Mouse (Mus musculus) testis, postnatal 14 days (tissue): ENCODE measurements at regions not wholly inside any gene's neighbourhood (a gene's known extent, or its start where the extent isn't known, plus 50 kb on each side); places are given as distances from the start of the nearest gene placed in this dataset.
A peak's percentile ranks its signal among the peaks of the same experiment; 100 is the strongest.

Experiments used
- DNase-seq: peaks from one replicate; pipeline ENCODE4 v3.0.0; 2021; ENCODE audit warnings: low spot score

- no peak for DNase-seq
These were observed 294.7 kb upstream of the Usp25 start for GRCm38 (mm10) chr16:76718809-76719208.

DNA sequence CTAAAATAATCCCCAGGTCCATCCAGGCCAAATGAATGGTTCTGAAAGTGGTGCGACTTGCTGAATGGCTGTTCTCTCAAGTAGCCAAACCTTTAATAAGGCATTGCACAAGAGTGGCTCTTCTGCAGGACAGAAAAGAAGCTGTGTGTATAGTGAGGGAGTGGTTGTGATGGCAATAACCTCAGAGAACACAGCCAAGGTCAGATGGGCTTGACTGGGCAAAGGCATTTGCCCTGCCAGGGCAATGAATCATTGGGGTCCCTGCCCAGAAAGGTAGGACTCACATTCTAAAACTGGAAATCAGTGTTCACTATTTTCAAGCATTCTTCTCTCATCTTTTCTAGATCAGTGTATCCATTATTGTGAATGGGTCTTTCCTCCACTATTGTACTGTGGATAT, 295.4 kb upstream of the Usp25 start:
- no peak for DNase-seq

DNA sequence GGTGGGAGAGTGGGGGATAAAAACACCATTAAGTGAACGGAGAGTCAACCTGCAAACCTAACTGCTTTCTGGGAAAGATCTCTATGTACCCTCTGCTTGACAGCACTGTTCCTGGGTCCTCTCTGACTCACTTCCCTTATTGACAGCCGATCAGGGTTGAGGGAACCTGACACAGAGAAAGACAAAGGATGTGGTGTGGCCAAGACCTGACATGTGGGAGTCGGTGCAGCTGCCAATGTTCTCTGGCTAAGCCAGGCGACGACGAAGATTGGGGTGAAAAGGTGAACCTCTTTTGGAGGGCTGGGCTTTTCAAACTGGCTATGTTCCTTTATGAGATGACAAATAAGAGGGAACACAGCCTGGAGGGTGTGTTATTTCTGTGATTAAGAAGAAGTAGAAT, 318.6 kb upstream of the Usp25 start:
- DNase-seq: peak; percentile 6

DNA sequence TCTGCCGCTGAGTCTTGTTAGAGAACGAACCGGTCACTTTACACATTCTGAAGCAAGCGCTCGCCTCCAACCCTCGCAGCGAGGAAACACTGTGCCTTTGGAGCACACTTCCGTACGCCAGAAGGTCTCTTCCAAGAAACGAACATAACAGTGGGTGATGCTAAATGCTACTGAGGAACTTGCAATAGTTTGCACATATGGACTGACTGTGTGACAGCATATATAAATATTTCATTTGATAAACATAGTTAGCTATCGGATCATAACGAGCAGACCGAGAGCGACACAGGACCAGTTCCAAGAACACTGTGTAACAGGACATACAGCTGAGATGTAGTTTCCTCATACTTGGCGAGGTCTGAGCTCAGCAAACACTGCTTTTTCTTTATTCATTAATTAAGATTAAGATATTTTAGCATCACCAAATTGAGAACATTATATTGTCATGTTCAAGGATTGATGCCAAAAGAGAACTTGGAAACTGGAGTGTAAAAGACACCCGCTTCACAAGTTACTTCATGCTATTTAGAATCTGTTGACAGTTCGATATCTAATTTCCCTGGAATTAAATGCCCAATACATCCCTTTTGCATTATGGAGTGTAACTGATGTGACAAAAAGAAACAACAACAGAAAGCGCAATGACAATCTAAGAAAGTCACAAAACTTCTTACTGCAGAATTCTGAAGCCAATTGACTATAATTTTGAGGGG, 314.3 kb upstream of the Nrip1 start:
- peak; percentile 17 for DNase-seq

DNA sequence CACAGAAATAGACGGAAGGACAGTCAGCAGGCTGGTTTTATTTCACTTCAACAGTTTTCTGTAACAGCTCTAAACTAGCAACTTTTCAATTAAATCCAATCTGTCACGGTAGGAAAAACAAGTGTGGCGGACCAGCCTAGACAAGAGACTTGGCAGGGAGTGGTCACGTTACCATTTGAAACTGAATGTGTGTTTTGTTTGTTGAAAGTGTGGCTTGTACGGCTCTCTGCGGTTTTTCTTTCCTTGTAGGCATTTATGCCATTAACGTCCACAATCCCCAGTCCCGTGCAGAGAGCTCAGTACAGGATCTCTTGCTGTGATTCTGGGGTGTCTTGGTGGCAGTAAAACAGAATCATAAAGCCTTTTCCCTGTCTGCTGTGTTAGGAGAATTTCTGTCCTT, 311.9 kb upstream of the Nrip1 start:
- no peak for DNase-seq

- DNase-seq: no peak
These were observed 306.7 kb upstream of the Nrip1 start for GRCm38 (mm10) chr16:76680061-76680911.

DNA sequence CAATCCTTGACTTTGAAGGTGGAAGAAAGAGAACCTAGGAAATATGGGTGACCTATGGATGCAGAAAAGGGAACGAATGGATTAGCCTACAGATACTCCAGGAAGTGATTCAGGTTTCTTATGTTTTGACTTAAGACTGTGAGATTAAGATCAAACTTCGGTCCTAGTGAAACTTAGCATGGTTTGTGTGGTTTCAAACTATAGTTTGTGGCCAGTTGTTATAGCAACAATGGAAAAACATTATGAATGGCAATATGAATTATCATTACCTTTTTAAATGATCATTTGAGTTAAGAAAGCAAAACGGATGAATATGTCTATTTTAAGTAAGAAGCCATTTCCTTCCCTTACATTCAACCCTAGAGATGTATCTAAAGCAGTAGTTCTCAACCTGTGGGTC, 305.3 kb upstream of the Nrip1 start:
- DNase-seq: no peak

DNA sequence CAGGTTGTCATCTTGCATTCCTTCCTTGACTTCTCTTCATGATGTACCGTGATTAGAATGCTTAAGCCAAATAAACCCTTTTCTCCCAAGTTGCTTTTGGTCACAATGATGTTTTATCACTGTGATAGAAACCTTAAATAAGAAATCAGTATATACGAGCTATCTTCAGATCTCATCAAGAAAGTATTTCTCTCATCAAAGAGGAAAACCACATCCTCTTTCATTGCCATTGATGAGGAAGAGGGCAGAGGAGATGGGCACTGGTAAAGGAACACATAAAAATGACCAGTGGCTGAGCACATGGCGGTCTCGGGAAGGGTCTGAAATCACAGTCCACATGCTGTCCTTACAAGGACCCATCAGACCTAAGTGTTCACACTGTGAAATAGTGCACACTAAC, 296.2 kb upstream of the Nrip1 start:
- DNase-seq: no peak

GRCm38 (mm10) chr16:76667046-76667445, 293.4 kb upstream of the Nrip1 start:
- DNase-seq: no peak

DNA sequence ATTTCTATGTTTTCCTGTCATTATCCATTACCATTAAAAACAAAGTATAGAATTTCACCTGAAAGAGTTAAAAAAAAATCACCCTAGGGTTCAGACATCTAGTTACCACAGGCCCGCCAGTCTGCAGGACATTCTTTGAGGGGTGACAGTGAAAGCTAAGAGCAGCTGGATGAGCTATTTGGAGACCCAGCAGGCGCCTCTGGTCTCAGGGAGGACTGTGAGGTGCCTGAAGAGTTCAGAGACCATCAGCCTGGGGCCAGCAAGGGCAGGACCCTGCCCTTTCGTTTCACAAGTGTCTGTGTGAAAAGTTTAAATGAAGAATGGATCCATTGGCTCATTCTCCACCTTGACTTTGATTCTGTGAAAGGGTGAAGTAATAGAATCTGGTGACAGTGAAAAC, 281.5 kb upstream of the Nrip1 start:
- no peak for DNase-seq

DNA sequence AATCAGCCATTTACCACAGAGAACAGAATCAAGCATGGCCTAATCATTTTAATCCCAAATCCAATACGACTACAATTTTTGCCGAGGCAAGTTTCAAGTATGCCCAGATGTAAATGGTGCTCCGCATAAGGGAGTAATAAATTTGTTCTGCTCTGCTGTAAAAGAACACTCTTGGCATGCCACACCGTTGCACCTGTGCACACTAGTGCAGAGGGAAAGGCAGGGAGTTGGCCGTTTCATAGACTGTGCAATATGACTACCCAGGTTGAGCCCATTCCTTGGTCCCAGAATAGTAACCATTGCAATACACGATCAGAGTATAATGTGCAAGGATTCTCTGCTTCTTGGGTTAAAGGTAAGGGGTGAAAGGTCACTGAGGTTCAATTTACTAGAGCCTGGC, 270.7 kb upstream of the Nrip1 start:
- DNase-seq: no peak

- DNase-seq: no peak
These were observed 270.2 kb upstream of the Nrip1 start for GRCm38 (mm10) chr16:76643801-76644200.

GRCm38 (mm10) chr16:76635169-76635568, 261.5 kb upstream of the Nrip1 start:
- DNase-seq: no peak

DNA sequence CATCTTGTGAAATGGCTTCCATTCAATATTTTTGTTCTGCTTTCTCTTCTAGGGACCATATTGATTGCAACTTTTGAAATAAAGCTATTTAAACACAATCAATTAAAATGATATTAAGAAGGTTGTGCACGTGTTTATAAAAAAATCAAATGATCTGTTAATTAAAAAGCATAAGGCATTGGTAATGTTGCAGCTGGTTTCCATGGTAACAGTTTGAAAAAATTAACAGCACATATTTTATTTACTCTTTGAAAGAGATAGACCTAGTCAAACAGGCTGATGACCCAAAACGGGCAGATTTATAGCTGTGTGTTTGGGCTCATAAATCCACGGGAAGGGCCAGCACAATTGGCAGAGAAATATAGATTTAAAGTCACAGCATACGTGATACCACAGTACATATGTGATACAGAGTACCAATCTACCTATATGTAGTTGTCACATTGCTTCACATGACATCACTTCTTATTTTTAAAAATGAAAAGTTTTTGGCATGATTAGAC, 260.6 kb upstream of the Nrip1 start:
- no peak for DNase-seq

GRCm38 (mm10) chr16:76626142-76626541, 252.5 kb upstream of the Nrip1 start:
- no peak for DNase-seq

DNA sequence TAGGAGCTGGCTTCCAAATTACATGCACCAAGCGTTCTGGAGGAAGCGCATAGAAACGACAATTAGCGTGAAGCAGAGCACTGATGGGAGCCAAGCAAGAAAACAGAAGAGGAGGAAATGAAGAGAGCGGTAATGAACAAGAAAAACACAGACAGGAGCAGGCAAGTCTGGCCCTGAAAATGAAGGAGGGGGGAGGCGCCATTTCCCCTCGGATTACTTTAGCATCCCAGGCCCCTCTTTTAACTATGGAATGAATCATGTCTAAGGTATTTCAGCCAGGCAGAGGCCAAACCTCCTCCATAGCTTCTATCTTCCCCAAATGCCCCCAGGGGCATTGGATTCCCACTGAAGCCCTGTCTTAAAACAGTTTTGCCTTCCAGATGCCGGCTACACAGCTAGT, 248.1 kb upstream of the Nrip1 start:
- no peak for DNase-seq

DNA sequence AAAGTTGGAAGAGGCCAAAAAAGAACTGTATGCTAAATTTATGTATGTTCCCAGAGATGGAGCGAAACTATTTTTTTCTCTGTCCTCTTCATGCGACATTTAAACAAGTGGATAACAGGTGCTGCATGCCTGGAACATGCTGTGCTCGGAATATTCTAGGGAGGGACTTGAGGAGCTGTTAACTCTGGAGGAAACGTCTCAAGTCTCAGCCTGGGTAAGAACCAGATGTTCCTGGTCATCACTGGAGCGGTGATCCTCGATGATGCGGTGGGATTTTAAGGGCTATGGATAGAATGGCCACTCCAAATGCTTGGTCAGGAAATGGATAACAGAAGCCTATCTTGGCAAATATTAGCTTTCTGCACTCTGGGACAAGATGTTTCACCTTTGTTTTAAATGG, 244.7 kb upstream of the Nrip1 start:
- DNase-seq: no peak

GRCm38 (mm10) chr16:76611061-76611460, 237.4 kb upstream of the Nrip1 start:
- DNase-seq: no peak

GRCm38 (mm10) chr16:76604914-76605313, 231.3 kb upstream of the Nrip1 start:
- DNase-seq: no peak

DNA sequence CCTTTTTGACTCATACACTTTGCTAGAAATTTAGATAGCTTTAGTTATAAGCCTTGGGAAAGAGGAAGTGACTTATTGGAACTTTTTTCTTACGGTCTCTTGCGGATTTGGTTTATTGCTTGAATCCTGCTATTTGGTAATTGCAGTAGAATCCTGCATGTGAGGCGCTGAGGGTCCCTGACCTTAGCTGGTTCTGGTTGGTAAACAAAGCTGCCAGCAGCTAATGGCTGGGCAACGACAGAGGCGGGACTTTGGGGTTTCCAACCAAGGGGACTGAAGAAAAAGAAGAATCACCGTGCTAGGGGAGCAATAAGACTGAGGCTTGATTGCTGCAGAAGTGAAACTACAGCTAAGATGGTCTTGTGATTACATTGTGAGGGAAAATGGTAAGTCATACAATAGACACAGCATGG, 230.2 kb upstream of the Nrip1 start:
- no peak for DNase-seq

- no peak for DNase-seq
These were observed 229.8 kb upstream of the Nrip1 start for GRCm38 (mm10) chr16:76603431-76603830.

DNA sequence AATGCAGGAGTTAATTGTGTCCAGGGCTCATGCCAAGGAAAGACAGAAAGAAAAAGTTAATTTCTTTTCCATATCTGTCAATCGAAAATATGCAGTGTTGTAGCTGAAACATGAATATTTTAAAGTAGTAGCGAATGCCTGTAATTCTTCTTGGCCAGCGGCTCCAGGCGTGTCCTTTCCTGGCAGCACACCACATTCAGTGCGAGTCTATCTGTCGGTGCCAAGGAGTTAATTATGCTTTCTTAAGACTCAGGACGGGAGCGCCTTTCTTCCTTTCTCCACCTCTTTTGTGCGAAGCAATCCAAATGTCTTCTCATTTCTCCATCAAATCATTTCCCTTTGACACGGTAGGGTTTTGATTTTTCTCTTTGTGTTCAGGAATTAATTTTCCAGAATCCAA, 226.5 kb upstream of the Nrip1 start:
- DNase-seq: peak; percentile 9
